Mouse (Mus musculus): Measurements from ENCODE around the gene Adamtsl3. TPM values are rescaled to one million over a fixed set of nuclear protein-coding genes. Genes with fewer than 3 reads are reported as not detected.

Adamtsl3 gene
- total and polyA plus RNA-seq, 2 experiments from 2014 or later = 1.5 to 9.7 TPM

DNA sequence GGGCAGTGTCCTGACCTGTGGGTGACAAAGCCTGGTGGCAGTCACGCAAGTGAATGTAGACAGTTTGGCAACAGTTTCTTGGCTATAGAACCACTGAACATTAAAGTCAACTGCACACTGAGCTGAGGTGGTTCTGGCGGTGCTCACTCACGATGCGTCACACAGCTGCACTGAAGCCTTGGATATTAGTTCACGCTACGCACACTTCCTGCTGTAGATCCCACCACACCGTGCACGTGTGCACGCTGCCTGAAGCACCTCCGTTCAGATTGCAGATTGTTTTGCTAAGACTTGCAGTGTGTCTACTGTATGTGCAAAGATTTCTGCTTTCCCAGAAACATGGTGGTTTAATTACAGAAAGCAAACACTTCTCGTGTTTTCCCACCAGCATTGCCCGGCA, 17.0 kb upstream of the Adamtsl3 start:
- H3K4me3 ChIP-seq (ENCODE audit: low read length) = no peak overlapping the region
- TF ChIP-seq CTCF (IDR thresholded peaks at IDR 0.05; ENCODE audit: low read depth) = no peak
- DNase-seq (ENCODE audit: low spot score) (no peak), ATAC-seq (no peak)
- 81% methylated on average over 12 of the region's 12 CpGs for WGBS
- no peaks in the 10 kb centered on the region for H3K36me3 ChIP-seq (ENCODE audit: insufficient read depth, low read length)
- no peak overlapping the region for H3K4me2 ChIP-seq (ENCODE audit: low read depth, low read length)
- no peaks in the 10 kb centered on the region for H3K4me1 ChIP-seq (ENCODE audit: insufficient read depth, low read length)
- H3K9ac ChIP-seq (replicated peaks; ENCODE audit: low read length) = no peak overlapping the region
- H3K9me3 ChIP-seq (ENCODE audit: low read length) = no peaks in the 10 kb centered on the region
- no peak overlapping the region for H3K27ac ChIP-seq
- H3K27me3 ChIP-seq (ENCODE audit: insufficient read depth, low read length) = no peaks in the 10 kb centered on the region

DNA sequence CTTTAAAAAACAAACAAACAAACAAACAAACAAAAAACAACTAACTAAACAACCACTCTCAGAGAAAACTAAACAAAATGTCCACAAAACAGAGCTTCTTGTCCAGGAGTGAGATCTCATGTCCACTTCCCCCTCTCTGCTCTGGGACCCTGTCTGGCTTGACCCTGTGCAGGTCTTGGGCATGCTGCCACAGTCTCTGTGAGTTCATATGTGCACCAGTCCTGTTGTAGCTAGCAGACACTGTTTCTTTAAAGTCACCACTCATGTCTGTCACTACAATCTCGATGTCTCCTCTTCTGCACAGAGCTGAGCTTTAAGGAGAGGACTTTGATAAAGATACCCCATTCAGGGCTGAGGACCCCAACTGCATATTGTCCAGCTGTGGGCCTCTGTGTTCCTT, 8.9 kb upstream of the Adamtsl3 start:
- Histone ChIP-seq H3K9ac (replicated peaks; ENCODE audit: low read length) (no peak overlapping the region), H3K27me3 (ENCODE audit: insufficient read depth, low read length) (no peaks in the 10 kb centered on the region), H3K9me3 (ENCODE audit: low read length) (no peaks in the 10 kb centered on the region), H3K36me3 (ENCODE audit: insufficient read depth, low read length) (no peaks in the 10 kb centered on the region), H3K27ac (no peak overlapping the region), H3K4me3 (ENCODE audit: low read length) (no peak overlapping the region), H3K4me1 (ENCODE audit: insufficient read depth, low read length) (no peaks in the 10 kb centered on the region), H3K4me2 (ENCODE audit: low read depth, low read length) (no peak overlapping the region)
- DNase-seq (ENCODE audit: low spot score) = no peak
- 50% methylated on average over 1 of the region's 1 CpGs for WGBS
- no peak for TF ChIP-seq CTCF (IDR thresholded peaks at IDR 0.05; ENCODE audit: low read depth)
- no peak for ATAC-seq

DNA sequence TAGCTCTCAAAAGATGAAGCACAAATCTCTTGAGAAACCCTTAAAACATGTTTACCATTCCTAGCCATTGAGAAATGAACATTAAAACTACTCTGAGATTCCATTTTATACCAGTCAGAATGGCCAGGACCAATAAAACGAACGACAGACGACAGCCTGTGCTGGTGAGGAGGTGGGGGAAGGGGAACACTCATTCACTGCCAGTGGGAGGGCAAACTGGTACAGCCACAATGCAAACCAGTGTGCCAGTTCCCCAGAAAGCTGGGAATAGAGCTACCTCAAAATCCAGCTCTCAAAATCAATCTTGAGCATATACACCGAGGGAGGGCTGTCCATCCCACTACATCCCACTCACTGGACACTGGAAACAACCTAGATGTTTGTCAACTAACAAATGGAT, 8.3 kb upstream of the Adamtsl3 start:
- H3K9me3 ChIP-seq (ENCODE audit: low read length) = no peaks in the 10 kb centered on the region
- no peak overlapping the region for H3K27ac ChIP-seq
- no peak overlapping the region for H3K4me2 ChIP-seq (ENCODE audit: low read depth, low read length)
- no peak for TF ChIP-seq CTCF (IDR thresholded peaks at IDR 0.05; ENCODE audit: low read depth)
- no peaks in the 10 kb centered on the region for H3K4me1 ChIP-seq (ENCODE audit: insufficient read depth, low read length)
- no peaks in the 10 kb centered on the region for H3K27me3 ChIP-seq (ENCODE audit: insufficient read depth, low read length)
- H3K36me3 ChIP-seq (ENCODE audit: insufficient read depth, low read length) = no peaks in the 10 kb centered on the region
- no peak for ATAC-seq
- 45% methylated on average over 4 of the region's 4 CpGs for WGBS
- DNase-seq (ENCODE audit: low spot score) = no peak
- no peak overlapping the region for H3K4me3 ChIP-seq (ENCODE audit: low read length)
- H3K9ac ChIP-seq (replicated peaks; ENCODE audit: low read length) = no peak overlapping the region

DNA sequence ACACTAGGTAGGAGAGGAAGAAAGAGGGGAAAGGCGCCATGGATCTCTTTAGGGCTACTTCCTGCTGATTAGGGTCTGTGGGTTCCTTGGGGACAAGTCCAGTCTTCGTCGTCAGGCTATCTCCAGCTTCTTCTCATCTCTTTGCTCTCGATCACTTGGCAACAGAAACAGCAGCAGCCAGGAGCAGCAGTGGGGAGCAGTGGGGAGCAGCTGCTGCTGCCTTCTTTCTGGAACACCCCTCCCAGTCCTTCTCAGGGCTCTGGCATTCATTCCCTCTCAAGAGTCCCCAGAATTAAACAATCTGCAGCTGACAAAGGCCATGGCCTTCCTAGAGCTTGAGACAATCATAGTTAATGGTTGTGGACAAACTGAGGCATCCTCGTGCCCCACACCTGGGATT, 7.6 kb upstream of the Adamtsl3 start:
- DNase-seq (ENCODE audit: low spot score) = no peak
- H3K9me3 ChIP-seq (ENCODE audit: low read length) = no peaks in the 10 kb centered on the region
- H3K4me2 ChIP-seq (ENCODE audit: low read depth, low read length) = no peak overlapping the region
- H3K4me3 ChIP-seq (ENCODE audit: low read length) = no peak overlapping the region
- TF ChIP-seq CTCF (IDR thresholded peaks at IDR 0.05; ENCODE audit: low read depth) = no peak
- H3K9ac ChIP-seq (replicated peaks; ENCODE audit: low read length) = no peak overlapping the region
- no peaks in the 10 kb centered on the region for H3K27me3 ChIP-seq (ENCODE audit: insufficient read depth, low read length)
- H3K36me3 ChIP-seq (ENCODE audit: insufficient read depth, low read length) = no peaks in the 10 kb centered on the region
- no peak for ATAC-seq
- no peak overlapping the region for H3K27ac ChIP-seq
- no peaks in the 10 kb centered on the region for H3K4me1 ChIP-seq (ENCODE audit: insufficient read depth, low read length)
- WGBS = 52% methylated on average over 5 of the region's 5 CpGs

DNA sequence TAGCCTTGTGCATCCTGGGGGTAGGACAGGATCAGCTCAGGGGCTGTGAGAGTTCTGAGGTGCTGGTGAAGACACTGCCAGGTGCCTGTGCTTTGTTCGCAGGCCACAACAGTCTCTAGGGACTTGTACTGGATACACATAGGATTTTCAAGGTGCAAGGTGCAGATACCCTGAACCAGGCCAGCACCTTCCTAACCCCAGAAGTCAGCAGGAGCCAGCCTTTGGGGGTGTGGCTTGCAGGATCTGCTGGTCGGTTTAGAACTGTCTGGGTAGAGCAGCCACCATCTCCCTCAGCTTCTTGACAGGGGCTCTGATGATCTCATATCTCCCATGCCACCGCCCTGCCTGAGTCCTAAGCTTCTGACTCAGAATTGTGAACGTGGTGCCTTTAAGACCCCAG, 5.7 kb upstream of the Adamtsl3 start:
- Histone ChIP-seq H3K36me3 (ENCODE audit: insufficient read depth, low read length) (no peaks in the 10 kb centered on the region), H3K9me3 (ENCODE audit: low read length) (no peaks in the 10 kb centered on the region)
- WGBS = 72% methylated on average over 4 of the region's 4 CpGs

DNA sequence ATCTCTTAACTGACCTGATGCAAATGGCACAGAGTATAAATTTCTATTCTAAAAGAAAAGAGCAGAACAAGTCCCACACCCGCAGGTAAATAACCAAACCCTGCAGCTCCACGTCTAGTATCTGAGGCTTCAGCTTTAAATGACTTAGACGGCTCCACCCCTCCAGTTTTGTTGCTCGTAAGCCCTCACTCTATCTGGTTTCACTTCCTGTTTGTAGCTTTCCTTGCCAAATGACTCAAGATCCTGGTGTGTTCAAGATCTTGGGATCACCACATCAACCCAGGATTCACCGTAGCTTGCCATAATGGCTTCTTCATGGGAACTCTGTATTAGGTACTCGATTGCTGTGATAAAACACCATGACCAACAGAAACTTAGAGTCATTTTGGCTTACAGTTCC, 4.6 kb upstream of the Adamtsl3 start:
- Histone ChIP-seq H3K4me3 (ENCODE audit: low read length) (no peak overlapping the region), H3K27ac (no peak overlapping the region), H3K27me3 (ENCODE audit: insufficient read depth, low read length) (peaks cover 10% of the 10 kb centered on the region; the same call in 1 of the 2 replicates), H3K4me1 (ENCODE audit: insufficient read depth, low read length) (no peaks in the 10 kb centered on the region), H3K36me3 (ENCODE audit: insufficient read depth, low read length) (no peaks in the 10 kb centered on the region), H3K9me3 (ENCODE audit: low read length) (no peaks in the 10 kb centered on the region), H3K9ac (replicated peaks; ENCODE audit: low read length) (no peak overlapping the region), H3K4me2 (ENCODE audit: low read depth, low read length) (no peak overlapping the region)
- no peak for DNase-seq (ENCODE audit: low spot score)
- no peak for TF ChIP-seq CTCF (IDR thresholded peaks at IDR 0.05; ENCODE audit: low read depth)
- WGBS = 84% methylated on average over 6 of the region's 6 CpGs
- ATAC-seq = no peak

More for the DNA sequence above, 5.7 kb upstream of the Adamtsl3 start:
- no peak for DNase-seq (ENCODE audit: low spot score)
- no peak for ATAC-seq
- Histone ChIP-seq H3K4me3 (ENCODE audit: low read length) (no peak overlapping the region), H3K4me1 (ENCODE audit: insufficient read depth, low read length) (no peaks in the 10 kb centered on the region), H3K9ac (replicated peaks; ENCODE audit: low read length) (no peak overlapping the region), H3K27me3 (ENCODE audit: insufficient read depth, low read length) (peaks cover 7% of the 10 kb centered on the region; the same call in 1 of the 2 replicates), H3K27ac (no peak overlapping the region), H3K4me2 (ENCODE audit: low read depth, low read length) (no peak overlapping the region)
- TF ChIP-seq CTCF (IDR thresholded peaks at IDR 0.05; ENCODE audit: low read depth) = no peak

DNA sequence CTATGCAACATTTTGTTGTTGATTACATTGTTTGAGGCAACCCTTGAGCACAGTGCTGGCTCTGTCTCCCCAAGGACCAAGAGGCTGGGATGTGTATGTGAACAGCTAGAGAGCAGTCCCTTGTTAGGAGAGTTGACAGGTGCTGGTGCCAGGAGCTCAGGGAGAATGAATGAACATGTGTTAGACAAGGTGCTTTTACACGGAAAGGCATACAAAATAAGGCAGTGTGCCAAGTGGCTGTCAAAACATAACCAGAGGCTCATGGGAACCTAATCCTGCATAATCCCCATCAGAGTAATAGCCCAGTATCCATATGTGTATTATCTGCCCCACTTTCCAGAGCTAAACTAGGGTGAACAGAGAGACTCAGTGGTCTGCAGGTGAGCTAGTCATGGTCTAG, 1.5 kb upstream of the Adamtsl3 start:
- peaks cover 17% of the 10 kb centered on the region for H3K27me3 ChIP-seq (ENCODE audit: insufficient read depth, low read length)
- no peaks in the 10 kb centered on the region for H3K4me1 ChIP-seq (ENCODE audit: insufficient read depth, low read length)
- H3K9ac ChIP-seq (replicated peaks; ENCODE audit: low read length) = no peak overlapping the region
- no peaks in the 10 kb centered on the region for H3K9me3 ChIP-seq (ENCODE audit: low read length)
- ATAC-seq = no peak
- no peak for TF ChIP-seq CTCF (IDR thresholded peaks at IDR 0.05; ENCODE audit: low read depth)
- H3K4me2 ChIP-seq (ENCODE audit: low read depth, low read length) = no peak overlapping the region
- 28% methylated on average over 1 of the region's 1 CpGs for WGBS
- H3K4me3 ChIP-seq (ENCODE audit: low read length) = no peak overlapping the region
- DNase-seq (ENCODE audit: low spot score) = peak; percentile 49
- H3K36me3 ChIP-seq (ENCODE audit: insufficient read depth, low read length) = no peaks in the 10 kb centered on the region
- no peak overlapping the region for H3K27ac ChIP-seq

Measured in hindbrain, postnatal 0 days (tissue).